Comparison of ENCODE assay signal across 9 mouse cellular contexts in the genomic region with DNA sequence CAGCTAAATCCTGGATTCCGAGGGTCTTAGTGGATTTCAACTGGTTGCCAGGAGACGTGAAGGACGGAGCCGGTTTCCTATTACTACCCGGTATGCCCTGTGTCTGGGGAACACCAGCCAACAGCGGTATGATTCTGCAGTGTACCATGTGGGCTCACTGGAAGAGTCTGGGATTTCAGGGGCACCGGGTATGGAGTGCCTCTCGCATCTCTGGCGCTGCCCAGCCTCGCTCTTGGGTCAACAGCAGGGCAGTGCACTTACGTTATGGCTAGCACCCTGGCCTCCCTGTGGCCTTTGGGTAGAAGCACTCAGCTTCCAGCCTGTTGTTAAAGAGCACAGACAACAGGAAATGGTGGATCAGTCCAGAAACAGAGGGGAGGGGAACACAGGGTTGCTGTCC. TPM values are rescaled to one million over a fixed set of nuclear protein-coding genes. Genes with fewer than 3 reads are reported as not detected.
DNase-seq lines count a peak whose midpoint lies in the region; ATAC-seq and TF ChIP-seq lines count a peak whose summit lies in the region.
"Had no signal": no experiment of that assay in that cellular context is flagged by ENCODE, and none has a peak within 500 bp of the region (broad histone marks: within the 10 kb centered on the region; RNA-seq: fewer than 3 reads in every experiment).

No protein-coding gene starts in this region.

- no peak for TF ChIP-seq CTCF in gastrocnemius, adult 2 months (IDR thresholded peaks at IDR 0.05)
- no peak for TF ChIP-seq CTCF in layer of hippocampus, adult 2 months (conservative IDR thresholded peaks at IDR 0.05)

- H3K36me3 ChIP-seq in forebrain, embryonic 13.5 days (ENCODE audit: poor library complexity, severe bottlenecking) = no peaks in the 10 kb centered on the region
- H3K36me3 ChIP-seq in midbrain, embryonic 14.5 days (ENCODE audit: control insufficient read depth, insufficient read depth, low read length) = no peaks in the 10 kb centered on the region

- peak overlapping the region; percentile 26; the same call in 1 of the 2 replicates for H3K4me2 ChIP-seq in forebrain, embryonic 13.5 days
- peak overlapping the region; percentile 37 for H3K4me2 ChIP-seq in midbrain, embryonic 14.5 days (ENCODE audit: low read length)

- peaks cover 37% of the 10 kb centered on the region for H3K4me1 ChIP-seq in forebrain, embryonic 13.5 days
- peaks cover 29% of the 10 kb centered on the region for H3K4me1 ChIP-seq in midbrain, embryonic 14.5 days (ENCODE audit: control insufficient read depth, insufficient read depth, low read length)

- no peak overlapping the region for H3K27ac ChIP-seq in gastrocnemius, adult 2 months
- H3K27ac ChIP-seq in forebrain, embryonic 13.5 days = no peak overlapping the region
- H3K27ac ChIP-seq in midbrain, embryonic 14.5 days (replicated peaks; ENCODE audit: low read depth, low read length) = no peak overlapping the region
- no peak overlapping the region for H3K27ac ChIP-seq in layer of hippocampus, adult 2 months

- no peaks in the 10 kb centered on the region for H3K9me3 ChIP-seq in forebrain, embryonic 13.5 days (replicated peaks)
- H3K9me3 ChIP-seq in midbrain, embryonic 14.5 days (ENCODE audit: control insufficient read depth, low read length) = no peaks in the 10 kb centered on the region
- H3K9me3 ChIP-seq: megakaryocyte, embryonic 14.5 days had no signal

- 9% methylated on average over 11 of the region's 11 CpGs for WGBS in forebrain, embryonic 13.5 days
- 4% methylated on average over 11 of the region's 11 CpGs for WGBS in midbrain, embryonic 14.5 days

- peaks cover 57% of the 10 kb centered on the region for H3K27me3 ChIP-seq in forebrain, embryonic 13.5 days
- peaks cover 52% of the 10 kb centered on the region for H3K27me3 ChIP-seq in midbrain, embryonic 14.5 days (ENCODE audit: control insufficient read depth, insufficient read depth, low read length)

- ATAC-seq in forebrain, embryonic 13.5 days = no peak
- ATAC-seq in midbrain, embryonic 14.5 days (ENCODE audit: low FRiP score, low TSS enrichment) = no peak

- intact Hi-C loops in gastrocnemius, adult 2 months (cut with DNase I) = loop anchor here (5.0 to 10.0 kb wide), 4 partner anchors 49 to 503 kb away; no protein-coding TSS in a partner anchor

- H3K4me3 ChIP-seq in gastrocnemius, adult 2 months = peak overlapping the region; percentile 13
- H3K4me3 ChIP-seq in forebrain, embryonic 13.5 days = no peak overlapping the region
- H3K4me3 ChIP-seq in midbrain, embryonic 14.5 days (replicated peaks; ENCODE audit: low read depth, low read length) = no peak overlapping the region
- H3K4me3 ChIP-seq in layer of hippocampus, adult 2 months = no peak overlapping the region
- H3K4me3 ChIP-seq: megakaryocyte, embryonic 14.5 days had no signal

- peak; percentile 28 for DNase-seq in gastrocnemius, adult 2 months
- DNase-seq in gastrocnemius, postnatal 25 days = no peak
- peak; percentile 12 for DNase-seq in kidney, postnatal 14 days
- DNase-seq in midbrain, embryonic 14.5 days = peak; percentile 54
- DNase-seq in urinary bladder, postnatal 14 days (ENCODE audit: low spot score) = no peak
- no peak for DNase-seq in layer of hippocampus, adult 2 months (ENCODE audit: low spot score in 2 of 2)
- DNase-seq in cerebellum, adult 9-11 months = no peak

- no peak overlapping the region for H3K9ac ChIP-seq in forebrain, embryonic 13.5 days
- no peak overlapping the region for H3K9ac ChIP-seq in midbrain, embryonic 14.5 days (replicated peaks; ENCODE audit: low read length)

RNA-seq across cellular contexts. Expression of gene Npr3, which starts 1.1 kb away (rescaled TPM):
- total RNA-seq in gastrocnemius, adult 2 months (2021) = 1 to 10 TPM; 4.0 to 9.1 TPM
- 10 to 100 TPM; 12.2 to 16.2 TPM for total RNA-seq in gastrocnemius, postnatal 25 days (2021)
- 0.59 and 1.6 TPM in 2 replicates for polyA plus RNA-seq in forebrain, embryonic 13.5 days (2015; fragmentation: Nextera tagmentation; extraction: Ambion mirVana)
- polyA plus RNA-seq in midbrain, embryonic 14.5 days (2014; fragmentation: Nextera tagmentation; extraction: Ambion mirVana) = 0.34 and 1.1 TPM in 2 replicates
- total RNA-seq in layer of hippocampus, adult 2 months (2021) = 10 to 100 TPM; 15.7 to 17.7 TPM

Comparison
In these comparisons a context has a peak if more than half of its experiments do, and no peak if none do; other contexts are left out.
1. DNase-seq: peak in gastrocnemius, adult 2 months (single experiment), kidney, postnatal 14 days (single experiment) and midbrain, embryonic 14.5 days (single experiment); none in gastrocnemius, postnatal 25 days (single experiment), urinary bladder, postnatal 14 days (single experiment), layer of hippocampus, adult 2 months (0 of 2) and cerebellum, adult 9-11 months (single experiment).